Mouse (Mus musculus) cerebellum, adult 11-12 months (tissue): Measurements from ENCODE around the gene Ndufa5.

Experiments used
- DNase-seq: peaks from one replicate; pipeline ENCODE4 v3.0.0; 2022

Gene Ndufa5

DNA sequence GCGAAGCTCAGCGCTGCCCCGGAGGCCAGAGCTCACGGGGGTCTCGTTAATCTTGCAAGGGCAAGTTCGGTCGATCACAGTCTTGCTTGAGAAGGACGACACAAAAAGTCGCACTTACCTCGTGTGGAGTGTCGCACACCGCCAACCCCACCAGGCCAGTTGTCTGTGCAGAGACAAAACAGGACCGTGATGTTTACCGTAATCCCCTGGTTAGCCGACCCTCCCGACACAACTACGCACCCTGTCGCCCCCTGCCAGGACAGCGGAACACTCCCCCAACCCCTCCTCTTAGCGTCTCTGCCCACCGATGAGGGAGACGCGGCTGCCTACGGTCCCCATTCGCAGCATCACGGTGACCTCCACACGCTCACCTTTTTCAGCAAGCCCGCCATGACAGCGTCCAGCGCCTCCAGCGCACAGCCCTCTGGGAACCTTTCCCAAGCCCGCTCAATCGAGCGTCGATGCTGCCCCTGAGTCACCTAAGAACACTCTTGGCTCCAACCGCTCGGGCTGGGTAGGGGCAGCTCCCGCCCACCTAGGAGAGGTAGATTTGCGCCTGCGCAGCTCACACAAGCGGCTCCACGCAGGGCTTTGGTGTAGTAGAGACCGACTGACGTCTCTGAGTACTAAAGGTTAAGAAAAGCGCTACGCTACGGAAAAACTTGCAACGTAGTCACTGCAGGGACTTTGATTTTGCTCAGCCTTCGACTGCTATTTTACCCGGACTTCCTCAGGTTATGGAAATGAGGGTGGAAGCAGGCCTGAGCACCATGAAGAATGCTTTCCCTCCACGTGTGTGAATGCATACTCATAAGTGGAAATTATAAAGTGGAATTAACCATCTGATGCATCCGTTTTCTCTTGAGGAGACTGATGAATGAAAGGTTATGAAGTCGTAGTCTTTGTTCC is at the start of gene Ndufa5:
Ndufa5 (minus strand) TSS at position 859 of the 909 bp plus-strand sequence.
- peak; percentile 97 for DNase-seq

DNA sequence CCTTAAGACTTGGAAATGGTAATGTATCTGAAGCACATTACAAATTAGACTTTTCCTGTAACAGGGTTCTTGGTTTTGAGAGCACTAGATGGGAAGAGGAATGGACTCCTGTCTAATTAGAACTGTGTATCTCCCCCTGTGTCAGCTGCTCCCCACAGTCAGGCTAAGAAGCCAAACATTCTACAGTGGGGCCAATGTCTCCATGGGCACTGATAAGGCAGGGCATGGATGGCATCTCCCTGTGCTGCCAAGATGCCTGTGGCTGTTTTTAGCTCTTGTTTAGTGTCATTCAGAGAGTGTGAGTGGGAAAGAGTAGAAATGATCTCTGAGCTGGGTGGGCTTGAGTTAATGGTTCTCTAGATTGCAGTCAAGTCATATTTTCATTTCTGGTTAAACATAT is 45.5 kb upstream of the Ndufa5 start:
- no peak for DNase-seq

DNA sequence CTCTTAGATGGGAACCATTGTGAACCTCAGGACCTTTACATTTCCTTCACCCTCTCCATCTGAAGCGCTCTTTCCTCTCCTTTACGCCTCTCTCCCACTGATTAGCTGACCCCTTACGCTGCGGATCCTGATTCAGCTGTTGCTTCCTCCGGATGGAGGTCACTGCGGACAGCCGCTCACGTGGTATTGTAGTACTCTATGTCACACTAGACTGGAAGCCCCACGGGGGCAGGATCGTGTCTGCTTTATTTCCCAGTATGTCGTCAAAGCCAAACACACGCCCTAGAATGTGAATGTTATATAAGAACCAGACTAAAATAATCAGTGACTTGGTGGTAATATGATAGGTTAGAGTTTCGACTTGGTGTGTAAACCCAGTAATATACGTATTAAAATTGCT is 44.6 kb upstream of the Ndufa5 start:
- DNase-seq = no peak

DNA sequence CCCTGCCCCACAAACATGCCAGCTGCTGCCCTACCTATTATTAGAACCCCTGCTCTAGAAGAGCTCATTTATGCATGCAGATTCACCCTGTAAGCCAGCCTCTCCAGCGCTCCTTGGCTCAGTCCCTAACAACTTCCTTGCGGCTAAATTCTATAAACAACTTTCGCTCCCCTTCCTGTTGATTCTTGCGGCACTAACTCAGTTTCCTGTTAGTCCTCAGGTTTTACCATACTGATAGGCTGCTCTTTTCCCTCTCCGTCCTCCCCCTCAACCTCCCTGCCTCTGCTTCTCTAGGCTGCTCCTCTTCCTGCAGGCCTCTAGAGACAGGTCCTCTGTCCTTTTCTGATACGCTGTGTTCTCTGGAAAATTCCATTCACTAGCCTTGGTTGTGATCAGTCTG is 43.3 kb upstream of the Ndufa5 start:
- no peak for DNase-seq

DNA sequence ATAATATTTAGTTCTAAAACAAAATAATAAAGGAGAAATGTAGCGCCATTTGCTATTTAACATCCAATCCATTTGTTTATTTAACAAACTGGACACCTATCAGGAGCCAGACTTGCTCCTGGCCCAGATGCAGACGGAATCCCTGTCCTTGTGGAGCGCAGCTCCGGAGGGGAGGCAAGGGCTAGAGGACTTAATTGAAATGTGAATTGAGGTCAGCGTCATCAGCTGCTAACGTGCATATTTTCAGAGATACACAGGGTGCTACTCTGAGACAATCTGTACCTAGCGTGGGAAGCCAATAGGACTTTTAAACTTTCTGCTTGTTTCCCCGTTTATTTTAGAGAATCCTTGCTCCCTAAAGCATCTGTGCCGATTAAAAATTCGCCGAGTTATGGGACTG is 42.5 kb upstream of the Ndufa5 start:
- DNase-seq = no peak

DNA sequence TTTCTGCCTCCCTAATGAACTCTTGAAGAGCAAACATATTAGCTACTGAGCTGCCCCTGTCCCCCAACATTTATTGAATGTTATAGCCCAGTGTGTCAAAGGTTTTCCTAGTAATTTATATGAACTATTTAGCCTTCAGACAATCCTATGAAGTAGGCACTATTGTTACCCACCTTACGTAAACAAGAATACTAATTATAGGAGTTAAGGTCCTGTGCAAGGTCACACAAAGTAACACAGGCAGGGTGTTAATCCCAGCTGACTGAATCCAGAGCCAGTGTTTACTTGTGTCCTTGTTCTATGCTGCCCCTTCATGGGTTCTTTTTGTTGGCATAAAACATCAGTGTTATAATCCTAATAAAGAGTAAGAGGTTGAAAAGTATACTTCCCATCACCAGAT is 41.9 kb upstream of the Ndufa5 start:
- no peak for DNase-seq

DNA sequence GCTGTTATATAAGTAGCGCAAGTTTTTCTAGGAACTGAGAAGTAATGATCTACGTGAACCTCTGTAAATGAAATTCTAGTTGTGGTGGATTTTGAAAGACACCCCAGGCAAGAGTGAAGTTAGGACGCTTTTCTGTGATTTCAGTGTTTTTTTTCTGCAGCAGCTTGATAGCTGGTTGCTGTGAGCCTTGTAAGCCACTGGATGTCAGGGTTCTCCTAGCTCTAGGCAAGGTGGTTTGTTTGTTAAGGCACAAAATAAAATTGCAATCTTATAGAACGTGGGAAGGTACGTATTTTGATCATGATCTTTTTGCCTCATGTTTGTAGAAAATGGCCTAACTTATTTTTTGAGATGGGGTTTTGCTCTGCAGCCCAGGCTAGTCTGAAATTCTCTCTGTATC is 41.1 kb upstream of the Ndufa5 start:
- no peak for DNase-seq

DNA sequence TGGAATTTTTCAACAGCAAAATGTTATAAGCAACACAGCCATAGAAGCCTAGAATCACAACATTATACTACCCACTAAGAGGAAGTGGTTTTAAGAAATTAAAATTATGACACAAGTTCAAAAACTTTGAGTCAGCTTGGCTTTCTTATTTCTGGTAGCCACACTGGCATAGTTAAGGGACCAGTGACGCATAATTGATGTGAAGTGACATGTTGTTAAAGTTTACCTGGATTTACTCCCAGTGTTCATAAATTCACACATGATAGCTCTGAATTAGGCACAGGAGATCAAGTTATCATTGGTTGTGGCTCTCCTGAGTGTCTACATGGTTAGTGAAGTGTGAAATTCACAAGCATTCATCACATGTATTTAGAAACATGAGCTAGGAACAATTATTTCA is 37.1 kb upstream of the Ndufa5 start:
- no peak for DNase-seq

DNA sequence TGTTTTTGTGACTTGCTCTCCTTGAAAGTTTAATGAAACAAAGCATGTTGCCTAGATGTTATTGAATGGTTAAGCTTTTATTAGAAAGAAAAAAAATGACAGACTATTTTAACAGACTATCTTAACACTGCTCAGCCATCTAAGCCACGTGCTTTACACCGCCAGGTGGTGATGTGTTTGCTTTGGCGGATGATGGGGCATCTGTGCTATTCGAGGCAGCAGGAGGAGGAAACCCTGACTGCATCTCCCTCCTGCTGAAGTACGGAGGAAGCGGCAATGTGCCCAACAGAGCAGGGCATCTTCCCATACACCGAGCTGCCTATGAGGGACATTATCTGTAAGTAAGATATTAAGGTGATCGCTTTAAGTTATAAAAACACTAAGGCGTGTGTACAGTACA is 36.3 kb upstream of the Ndufa5 start:
- DNase-seq = peak; percentile 35

DNA sequence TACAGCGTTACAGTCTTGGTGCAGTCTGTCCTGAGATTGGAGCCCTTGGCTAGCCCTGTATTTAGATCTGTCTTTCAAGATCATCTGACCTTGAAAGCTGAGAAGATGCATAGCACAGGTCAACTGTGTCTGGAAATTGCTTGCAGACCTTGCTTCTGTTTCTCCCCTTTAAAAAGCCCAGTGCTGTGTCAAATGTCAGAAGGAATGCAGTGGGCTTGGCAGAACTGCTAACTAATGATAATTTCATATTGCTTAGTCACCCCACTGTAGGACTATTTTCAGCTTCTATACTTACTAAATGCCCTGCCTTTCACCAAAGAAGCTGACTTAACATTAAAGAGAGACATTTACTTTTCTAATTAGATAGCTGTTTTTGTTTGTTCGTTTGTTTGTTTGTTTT is 27.7 kb upstream of the Ndufa5 start:
- DNase-seq = no peak

DNA sequence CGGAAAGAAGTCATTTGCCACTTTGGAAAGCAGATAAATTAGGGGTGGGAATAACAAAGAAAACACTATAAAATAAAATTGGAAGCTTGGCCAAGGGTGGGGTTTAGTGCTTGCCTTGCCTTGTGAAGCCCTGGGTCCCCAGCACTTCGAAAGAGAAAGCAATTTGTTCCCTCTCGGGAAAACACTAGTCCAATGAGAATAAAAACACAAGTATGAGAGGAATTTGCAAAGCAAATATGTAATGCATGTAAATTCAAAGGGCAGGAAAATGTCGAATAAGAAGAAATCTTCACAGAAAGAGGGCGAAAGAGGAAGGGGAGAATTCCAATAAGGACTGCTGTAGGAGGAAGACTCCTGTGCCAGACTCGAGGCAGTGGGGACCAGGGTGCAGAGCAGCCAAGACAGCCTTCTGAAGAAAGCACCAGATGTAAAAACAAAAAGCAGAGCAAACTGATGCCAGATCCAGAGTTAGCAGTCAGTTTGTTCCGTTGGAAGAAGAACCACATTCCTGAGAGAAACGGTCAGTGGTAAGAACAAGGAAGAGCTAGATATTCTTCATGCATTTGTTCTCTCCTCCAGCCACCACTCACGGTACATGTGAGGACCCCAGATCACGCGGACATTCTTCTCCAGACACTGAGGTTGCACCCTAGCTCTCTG is 26.7 kb upstream of the Ndufa5 start:
- no peak for DNase-seq

DNA sequence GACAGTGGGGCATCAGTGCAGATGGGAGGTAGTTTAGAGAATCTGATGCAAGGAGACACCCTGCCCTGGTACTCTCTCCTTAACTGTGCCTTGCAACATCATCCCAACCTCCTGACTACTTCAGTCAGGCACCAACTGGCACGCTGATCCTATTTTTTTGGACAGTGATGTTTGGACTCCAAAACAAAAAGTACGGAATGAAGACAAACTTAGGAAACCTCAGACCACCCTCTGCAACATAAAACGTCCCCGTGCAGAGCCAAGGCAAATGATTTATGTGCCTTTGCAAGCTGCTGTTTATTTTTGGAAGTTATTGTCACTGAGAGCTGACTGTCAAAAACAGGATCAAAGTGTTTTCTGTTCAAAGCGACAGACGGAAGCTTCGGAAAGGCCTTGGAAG is 24.2 kb upstream of the Ndufa5 start:
- DNase-seq = no peak

DNA sequence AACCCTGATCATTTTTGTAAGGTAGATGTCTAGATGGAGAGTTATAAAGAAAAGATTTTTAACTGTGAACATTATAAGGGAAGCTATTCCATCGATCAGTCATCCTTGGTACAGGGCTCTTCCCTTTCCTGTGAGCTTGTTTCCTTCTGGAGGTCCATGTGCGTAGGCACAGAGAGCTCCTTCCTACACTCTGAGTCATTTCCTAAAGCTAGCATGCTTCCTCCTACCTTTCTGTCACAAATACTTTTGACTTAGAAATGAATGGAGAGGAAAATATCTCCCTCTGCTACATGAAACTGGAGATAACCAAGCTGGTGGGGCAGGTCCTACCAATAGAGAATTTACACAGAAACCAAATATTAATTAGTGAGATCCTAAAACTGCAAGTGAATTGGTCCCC is 22.0 kb upstream of the Ndufa5 start:
- no peak for DNase-seq

DNA sequence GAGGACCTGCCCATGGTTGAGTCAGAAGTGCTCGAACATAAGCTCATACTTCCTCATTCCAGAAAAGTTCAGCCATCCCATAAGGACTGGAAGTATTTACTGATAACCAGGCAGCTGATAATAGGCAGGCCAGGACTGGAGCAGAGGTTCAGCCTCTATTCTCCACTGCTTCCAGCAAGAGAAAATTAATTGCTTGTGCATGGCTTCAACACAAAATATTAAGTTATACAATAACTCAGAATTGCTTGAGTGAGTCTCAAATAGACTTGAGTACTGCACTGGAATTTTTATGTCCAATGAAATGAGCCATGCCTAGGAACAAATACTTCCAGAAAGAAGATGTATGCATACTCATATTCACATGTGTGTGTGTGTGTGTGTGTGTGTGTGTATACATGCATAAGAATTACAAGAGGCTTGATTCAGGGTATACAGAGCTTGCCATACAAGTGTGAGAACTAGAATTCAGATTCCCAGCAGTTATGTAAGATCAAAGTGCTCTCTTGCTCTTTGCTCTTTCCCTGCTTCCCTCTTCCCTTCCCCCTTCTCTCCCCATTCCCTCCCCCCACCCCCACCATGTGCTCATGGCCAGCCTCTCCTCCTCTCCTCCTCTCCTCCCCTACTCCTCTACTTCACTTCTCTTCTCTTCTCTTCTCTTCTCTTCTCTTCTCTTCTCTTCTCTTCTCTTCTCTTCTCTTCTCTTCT is 19.1 kb upstream of the Ndufa5 start:
- DNase-seq = no peak

DNA sequence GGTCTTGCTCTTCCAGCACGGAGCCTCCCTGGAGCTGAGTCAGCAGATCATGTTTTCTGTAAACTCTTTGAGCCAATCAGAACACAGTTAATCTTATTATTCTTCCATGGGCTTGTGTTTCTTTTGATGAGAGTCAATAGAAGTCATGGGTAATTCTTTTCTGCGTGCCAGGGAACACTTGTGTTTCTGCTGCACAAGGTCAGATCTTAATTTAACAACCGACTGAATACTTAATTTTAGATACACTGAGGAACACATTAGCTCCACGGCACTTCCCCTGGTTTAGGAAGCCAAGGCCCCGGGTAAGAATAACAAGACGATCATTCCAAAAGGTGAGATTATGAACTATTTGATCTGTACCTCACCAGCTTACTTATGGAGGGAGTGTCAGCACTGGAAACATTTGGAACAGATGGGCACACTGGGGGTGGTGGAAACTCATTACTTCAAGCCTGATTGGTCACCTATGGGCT is 15.3 kb upstream of the Ndufa5 start:
- peak; percentile 41 for DNase-seq

DNA sequence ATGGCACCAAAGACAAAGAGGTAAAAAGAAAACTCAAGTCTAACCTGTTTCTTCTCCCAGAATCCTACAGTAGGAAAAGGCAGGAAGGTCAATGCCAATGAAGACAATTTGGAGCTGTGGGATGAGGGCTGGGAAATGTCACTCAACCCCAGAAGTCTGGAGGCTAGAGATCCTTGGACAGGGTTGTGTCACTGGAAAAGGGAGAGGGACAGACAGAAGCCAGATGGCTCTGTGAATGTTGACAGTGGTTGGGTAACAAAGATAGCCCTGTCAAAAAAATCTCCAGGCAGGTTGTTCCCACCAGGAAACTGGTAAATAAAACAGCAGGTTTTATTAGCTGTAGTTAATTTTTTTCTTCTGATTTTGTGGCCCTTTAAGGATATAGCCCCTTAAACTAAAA is 14.6 kb upstream of the Ndufa5 start:
- peak; percentile 15 for DNase-seq

DNA sequence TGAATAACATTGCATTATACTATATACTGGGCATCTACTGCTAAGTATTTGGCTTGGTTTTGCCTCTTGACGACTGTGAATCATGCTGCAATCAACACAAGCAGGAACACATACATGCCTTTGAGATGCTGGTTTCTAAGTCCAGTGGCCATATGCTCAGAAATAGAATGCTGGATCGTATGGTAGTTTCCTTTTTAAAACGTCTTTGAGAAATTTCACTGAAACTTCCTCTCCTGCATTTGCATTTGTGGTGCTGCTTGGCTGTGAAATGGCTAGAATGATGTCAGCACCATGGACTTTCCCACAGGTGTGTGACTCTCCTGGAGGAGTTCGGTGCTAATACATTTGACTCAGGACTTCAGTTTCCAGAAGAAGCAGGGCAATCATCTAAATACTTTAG is 12.3 kb upstream of the Ndufa5 start:
- no peak for DNase-seq

DNA sequence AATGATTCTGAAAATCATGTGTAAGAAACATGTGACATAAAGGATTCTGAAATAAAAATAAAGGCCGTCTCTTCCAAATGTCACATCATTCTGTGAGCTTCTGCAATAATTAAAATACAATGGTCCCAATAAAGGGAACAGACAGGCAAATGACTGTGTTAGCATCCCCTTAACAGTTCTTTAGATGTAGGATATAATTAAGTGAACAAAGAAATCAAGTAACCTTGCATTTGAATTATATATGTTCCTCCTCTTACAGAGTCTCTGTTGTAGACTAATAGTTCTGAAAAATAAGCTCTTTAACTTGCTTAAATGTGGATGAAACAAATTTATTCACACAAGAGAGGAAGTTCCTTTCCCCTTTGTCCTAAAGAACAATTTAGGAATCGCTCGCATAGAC is 10.6 kb upstream of the Ndufa5 start:
- DNase-seq = no peak

DNA sequence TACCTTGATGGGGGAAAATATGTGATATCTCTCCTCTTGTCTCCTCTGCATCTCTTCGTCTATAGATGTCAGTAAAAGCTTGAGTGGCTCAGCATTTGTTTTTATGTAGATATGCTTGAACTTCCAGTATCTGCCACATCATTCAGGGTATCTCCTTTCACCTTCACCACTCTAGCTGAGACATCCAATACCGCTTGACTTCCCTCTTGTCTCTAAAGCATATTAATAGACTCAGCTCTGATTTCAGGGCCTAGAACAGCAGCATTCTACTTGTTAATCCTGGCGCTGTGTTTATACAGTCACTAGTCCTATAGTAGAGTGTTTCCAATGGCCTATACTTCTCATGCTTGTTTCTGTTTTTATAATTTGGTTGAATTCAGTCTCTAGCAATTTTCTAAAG is 5.0 kb upstream of the Ndufa5 start:
- no peak for DNase-seq

DNA sequence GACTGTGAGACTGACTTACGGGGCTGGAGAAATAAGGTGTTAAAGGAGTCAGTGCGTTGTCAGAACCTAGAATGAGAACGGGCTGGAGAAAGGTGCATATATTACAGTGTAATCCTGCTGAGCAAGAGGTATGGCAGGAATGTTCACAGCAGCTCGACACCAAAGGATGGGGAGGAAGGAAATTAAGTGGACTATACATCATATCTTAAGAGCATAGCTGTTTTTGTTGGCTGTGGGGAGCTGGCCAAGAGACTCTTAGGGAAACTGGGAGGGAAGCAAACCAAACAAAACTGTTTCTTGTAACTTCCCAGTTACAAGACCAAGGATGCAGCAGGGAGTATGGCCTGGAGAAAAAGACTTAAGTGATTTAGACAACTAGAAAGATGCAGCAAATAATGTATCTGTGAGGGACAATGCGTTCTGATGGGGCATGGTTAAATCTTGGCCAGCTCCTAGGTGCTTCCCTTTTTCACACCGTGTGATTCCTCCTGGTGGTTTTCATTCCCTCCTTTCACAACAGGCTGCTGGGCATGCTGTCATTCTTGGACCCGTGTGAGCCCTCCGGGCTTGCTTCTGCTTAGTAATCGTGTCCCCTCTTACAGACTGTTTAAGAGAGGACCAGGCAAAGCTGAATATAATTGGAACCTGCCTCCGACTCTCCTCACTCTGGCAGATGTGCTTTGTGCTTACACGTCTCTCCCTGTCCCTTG is 3.1 kb upstream of the Ndufa5 start:
- DNase-seq = peak; percentile 28

DNA sequence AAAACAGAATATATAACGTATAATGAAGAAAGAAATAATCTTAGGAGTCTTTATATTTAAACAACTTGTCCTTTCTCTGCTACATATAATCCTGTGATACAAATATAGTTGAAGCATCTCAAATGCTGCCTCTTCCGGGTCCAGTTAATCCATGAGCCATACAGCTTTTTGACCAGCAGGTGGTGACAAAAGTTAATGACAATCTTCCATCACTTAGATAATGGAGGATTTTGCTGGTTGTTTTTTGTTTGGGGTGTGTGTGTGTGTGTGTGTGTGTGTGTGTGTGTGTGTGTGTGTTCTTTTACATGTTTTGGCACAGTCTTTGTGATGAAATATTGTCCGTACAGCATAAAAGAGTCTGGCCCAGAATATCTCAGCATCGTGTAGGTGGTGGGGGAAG is 2.4 kb upstream of the Ndufa5 start:
- DNase-seq = peak; percentile 41

DNA sequence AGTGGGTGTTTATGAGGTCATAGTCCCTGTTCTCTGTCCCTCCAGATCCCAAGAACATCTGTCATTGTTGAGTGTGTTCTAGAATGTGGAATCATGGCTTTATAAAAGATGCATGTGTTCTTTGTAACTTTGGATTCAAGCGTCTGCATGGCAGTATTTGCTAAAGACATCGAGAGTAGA is 141 bp upstream of the Ndufa5 start, which contains the start of gene Asb15:
Asb15 (plus strand) TSS at position 81 of the 180 bp plus-strand sequence.
- no peak for DNase-seq

DNA sequence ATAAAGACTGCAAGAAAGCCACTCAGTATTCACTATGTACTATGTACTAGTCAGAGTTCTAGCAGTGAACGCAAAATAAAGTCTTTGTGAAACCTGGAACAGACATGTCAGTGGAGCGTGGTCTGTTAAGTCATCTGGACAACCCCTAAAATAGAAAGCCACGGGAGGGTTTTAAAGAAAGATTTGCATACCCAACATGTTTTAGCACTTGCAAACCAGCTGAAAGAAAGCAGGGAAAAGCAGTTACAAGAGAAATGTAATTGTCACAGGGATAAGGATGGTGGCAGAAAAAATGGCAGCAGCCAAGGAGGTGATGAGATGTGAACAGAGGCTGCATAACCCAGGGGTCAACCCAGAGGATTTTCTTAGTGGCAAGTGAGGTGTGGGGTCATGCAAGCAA is 2.1 kb downstream of the Ndufa5 start:
- DNase-seq = no peak

DNA sequence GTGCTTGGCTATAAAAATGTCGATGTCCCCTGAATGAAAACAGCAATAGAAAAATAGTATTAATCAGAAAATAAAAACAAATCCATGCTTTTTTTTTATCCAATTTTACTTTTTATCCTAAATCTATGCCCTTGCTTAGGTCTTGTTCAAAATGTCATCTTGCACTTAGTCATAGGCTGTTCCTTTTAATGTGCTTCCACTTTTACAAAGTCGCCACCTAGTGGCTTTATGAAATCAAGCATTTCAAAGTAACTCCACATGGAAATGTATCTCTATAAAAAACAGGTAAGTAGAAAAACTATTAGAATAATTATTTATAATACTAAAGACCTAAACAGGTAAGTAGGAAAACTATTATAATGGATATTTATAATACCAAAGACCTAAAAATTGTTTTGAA is 11.6 kb downstream of the Ndufa5 start:
- DNase-seq = no peak
